Mouse (Mus musculus) gastrocnemius, postnatal 25 days (tissue): ENCODE data around the gene Olfr553. TPM values are rescaled to one million over a fixed set of nuclear protein-coding genes. Genes with fewer than 3 reads are reported as not detected.
"Not testable (repeated sequence)": the region's sequence is repeated elsewhere in the genome, so short reads cannot be mapped to it uniquely, and the experiment has no call there.

ENCODE experiments used
- DNase-seq: peaks from one replicate; pipeline ENCODE4 v3.0.0; 2022
- long read RNA-seq, 2 experiments: library from polyadenylated mRNA; stranded (forward); transcript quantifications; one replicate each; pipeline ENCODE4 v2.0.0; 2021
- total RNA-seq, 2 experiments: library from RNA; stranded (reverse); gene quantifications; 1 replicate in 1 of 2; 2 replicates in 1 of 2; pipeline ENCODE4 v1.2.3; 2021

Olfr553 gene
- not detected for total RNA-seq
- long read RNA-seq, experiment 1 = 0 reads
- long read RNA-seq, experiment 2 = 0 reads

- no peak for DNase-seq
Measured at GRCm38 (mm10) chr7:102618118-102618517, at the start of gene Olfr553. Olfr553 (minus strand) TSS chr7:102618218.

GRCm38 (mm10) chr7:102665378-102665777 lies 47.4 kb upstream of the Olfr553 start:
- no peak for DNase-seq

GRCm38 (mm10) chr7:102664599-102664998 lies 46.6 kb upstream of the Olfr553 start, which contains the start of gene Olfr556:
Olfr556 (plus strand) TSS chr7:102664899.
- DNase-seq = no peak

- no peak for DNase-seq
Measured at GRCm38 (mm10) chr7:102658523-102658922, 40.5 kb upstream of the Olfr553 start, which contains the start of gene Olfr555. Olfr555 (plus strand) TSS chr7:102658823.

DNA sequence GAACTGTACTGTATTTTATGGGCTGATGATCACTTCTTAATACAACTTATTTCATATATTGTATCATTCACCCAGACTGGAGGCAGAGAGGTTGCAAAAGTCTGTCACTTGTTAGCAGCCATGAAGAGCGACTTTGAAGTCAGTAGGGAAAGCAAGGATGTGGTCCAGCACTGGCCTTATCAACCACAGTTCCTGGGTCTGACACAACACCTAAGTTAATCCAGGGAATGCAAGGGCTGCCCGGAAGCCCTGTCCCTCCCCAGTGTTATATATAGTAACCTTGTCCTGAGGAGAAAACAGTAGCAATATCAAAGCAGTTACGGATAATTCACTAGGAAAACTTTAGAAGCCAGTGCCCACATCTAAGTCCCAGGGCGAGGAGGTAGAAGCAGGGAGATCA lies 26.9 kb upstream of the Olfr553 start:
- DNase-seq = not testable (repeated sequence)

GRCm38 (mm10) chr7:102638132-102638531 lies 20.1 kb upstream of the Olfr553 start, which contains the start of gene Olfr554:
Olfr554 (plus strand) TSS chr7:102638432.
- no peak for DNase-seq

DNA sequence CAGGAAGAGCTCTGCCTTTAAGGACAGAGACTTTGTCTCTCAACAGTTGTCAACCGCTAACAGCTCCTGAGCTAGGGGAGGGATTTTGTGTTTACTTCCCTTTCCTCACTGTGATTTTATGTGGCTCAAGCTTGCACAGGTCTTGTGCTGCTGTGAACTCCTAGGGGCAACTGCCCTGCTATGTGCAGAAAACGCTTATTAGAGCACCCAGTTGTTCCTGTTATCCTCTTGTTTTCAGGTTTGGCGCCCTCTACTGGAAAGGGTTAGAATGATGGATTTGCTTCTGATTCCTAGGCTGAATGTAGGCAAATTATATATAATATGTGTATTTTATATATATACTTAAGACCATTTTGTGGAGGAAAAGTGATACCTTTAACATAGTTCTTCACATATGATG lies 18.6 kb upstream of the Olfr553 start:
- DNase-seq = no peak

GRCm38 (mm10) chr7:102620368-102620767 lies 2.4 kb upstream of the Olfr553 start:
- DNase-seq = not testable (repeated sequence)

DNA sequence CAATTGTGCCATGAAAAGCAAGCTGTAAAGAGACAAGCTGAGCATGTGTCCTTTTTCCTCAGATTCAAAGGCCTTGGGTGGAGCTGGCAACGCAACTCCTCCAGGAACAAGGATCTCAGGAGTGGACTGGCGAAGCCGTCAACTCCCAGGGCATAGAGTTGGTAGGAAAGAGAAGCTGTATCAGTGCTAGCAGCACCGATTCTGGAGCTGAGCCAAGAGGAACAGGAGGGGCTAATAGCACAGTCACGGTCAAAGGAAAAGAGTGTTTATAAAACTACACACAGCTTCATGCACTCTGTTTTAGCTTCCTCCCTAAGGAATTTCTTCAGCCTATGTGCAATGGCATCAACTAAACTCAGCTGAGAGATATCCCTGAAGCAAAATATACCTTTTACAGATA lies 1.6 kb upstream of the Olfr553 start:
- no peak for DNase-seq

GRCm38 (mm10) chr7:102597378-102598031 lies 20.5 kb downstream of the Olfr553 start, which contains the start of gene Olfr552:
Olfr552 (plus strand) TSS chr7:102597770.
- no peak for DNase-seq

- DNase-seq = no peak
Measured at GRCm38 (mm10) chr7:102591786-102592185, 26.2 kb downstream of the Olfr553 start, which contains the start of gene Olfr551. Olfr551 (minus strand) TSS chr7:102591886.

- DNase-seq = no peak
Measured at GRCm38 (mm10) chr7:102575998-102576397, 42.0 kb downstream of the Olfr553 start.

DNA sequence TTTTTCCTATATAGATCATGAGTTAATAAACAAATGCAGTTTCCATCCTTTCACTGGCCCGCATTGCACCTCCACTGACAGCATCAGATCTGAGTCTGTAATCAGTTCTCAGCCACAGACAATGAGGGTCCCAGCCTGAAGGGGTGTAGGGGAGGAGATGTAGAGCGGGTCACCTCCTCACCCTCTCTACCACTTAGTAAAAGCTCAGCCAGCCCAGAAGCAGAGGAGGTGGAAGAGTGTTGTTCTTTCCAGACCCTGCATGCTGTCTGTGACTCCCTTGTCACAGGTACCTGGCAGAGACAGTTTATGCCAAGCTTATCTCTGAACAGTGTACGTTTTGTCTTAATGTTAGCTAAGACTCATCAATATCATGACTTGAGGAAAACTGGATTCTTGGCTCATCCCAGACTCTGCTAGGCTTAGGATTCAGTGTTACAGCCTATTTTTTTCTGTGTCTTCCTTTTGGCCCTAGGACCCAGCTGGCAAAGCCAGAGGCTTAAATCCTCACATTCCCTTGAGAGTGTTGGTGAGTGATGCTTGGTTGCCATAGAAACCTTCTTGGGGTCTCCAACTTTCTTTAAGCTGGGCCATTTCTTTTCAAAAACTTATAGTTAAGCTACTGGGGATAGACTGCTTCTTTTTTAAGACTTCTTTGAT lies 44.7 kb downstream of the Olfr553 start:
- DNase-seq = no peak

DNA sequence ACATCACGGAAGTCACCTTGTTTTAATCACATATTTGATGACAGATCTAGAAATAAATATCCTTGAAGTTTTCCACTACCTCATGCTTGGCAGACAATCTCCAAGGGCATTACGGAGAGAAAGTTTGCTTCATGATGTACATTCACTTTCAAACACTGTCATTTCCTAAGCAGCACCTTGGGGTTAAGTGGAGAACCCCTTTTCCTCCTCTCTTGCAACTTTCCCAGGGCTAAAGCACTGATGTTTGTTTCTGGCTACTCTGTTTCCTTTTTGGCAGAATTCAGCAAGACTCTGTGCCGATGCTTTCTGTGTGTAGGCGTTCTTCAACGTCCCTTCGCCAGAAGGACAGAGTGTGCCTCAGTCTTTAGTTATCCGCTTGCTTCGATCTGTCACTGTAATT lies 46.9 kb downstream of the Olfr553 start, which contains the start of gene Olfr550:
Olfr550 (plus strand) TSS at position 301 of the 400 bp plus-strand sequence.
- no peak for DNase-seq

GRCm38 (mm10) chr7:102566219-102566618 lies 51.8 kb downstream of the Olfr553 start:
- DNase-seq = no peak

DNA sequence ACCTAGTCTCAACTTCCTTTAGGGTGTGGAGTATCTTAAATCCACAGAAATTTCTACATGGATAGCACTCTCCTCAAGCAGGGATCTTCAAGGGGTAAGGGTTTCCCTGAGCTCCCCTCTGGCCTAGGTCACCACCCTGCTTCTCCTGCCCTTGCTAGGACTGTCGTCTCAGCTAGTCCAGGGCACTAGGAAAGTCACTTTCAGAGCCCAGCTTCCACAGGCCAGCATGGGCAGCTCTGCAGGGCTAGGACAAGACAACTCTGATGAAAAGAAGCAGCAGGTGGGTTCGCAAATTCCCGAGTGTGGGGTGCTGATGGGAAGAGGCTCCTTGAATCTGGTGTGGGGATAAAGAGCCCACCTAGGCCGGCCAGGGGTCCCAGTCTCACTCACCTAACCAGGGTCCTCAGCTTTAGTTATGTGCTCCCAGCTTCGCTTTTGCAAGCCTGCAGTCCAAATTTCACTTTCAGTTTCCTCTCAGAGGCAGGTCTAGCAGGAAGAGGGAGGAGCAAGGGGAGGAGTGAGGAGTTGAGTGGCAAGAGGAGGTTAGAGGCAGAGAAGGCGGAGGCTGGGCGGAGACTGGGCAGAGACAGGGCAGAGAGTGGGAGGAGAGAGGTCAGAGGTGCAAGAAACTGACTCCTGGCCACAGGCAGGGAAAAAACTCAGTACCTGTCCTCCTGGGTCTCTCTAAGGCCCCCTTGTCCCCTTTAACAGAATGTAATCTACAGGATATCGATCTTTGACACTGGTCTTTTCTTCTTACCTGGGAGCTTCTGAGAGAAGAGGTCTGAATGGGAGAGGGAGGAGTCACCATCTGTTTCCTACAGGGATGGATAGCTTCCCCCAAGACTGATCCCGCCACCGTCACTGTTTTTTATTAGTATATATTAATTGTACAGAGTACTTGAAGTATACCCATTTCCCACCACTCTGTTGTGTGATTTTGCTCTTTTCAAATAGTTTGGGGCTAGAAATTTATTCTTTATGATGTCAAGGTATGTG lies 52.7 kb downstream of the Olfr553 start, which contains the start of gene Trim21:
Trim21 (minus strand) TSS at position 488 of the 999 bp plus-strand sequence.
- DNase-seq = peak; percentile 86

Other genes starting within 250 kb of the Olfr553 start
- gene Rrm1, start 176.5 kb downstream of the Olfr553 start, total RNA-seq = 10 to 100 TPM; 12.1 to 12.6 TPM
- gene Olfr543, start 136.5 kb downstream of the Olfr553 start, total RNA-seq = not detected
- gene Olfr544, start 129.9 kb downstream of the Olfr553 start, total RNA-seq = not detected
- not detected for gene Olfr545, start 118.6 kb downstream of the Olfr553 start, total RNA-seq
- gene Olfr547, start 83.5 kb downstream of the Olfr553 start, total RNA-seq = not detected
- gene Olfr548-ps1, start 77.3 kb downstream of the Olfr553 start, total RNA-seq = not detected
- gene Olfr549, start 68.3 kb downstream of the Olfr553 start, total RNA-seq = not detected
- gene Trim21, start 52.7 kb downstream of the Olfr553 start, total RNA-seq = 1 to 10 TPM; 2.8 to 3.8 TPM
- under 1 TPM in 1 of 2 experiments, not detected in 1; 0.16 TPM for gene Olfr550, start 46.8 kb downstream of the Olfr553 start, total RNA-seq
- gene Olfr551, start 26.3 kb downstream of the Olfr553 start, total RNA-seq = not detected
- gene Olfr552, start 20.4 kb downstream of the Olfr553 start, total RNA-seq = under 1 TPM; 0.10 to 0.11 TPM
- not detected for gene Olfr554, start 20.2 kb upstream of the Olfr553 start, total RNA-seq
- gene Olfr555, start 40.6 kb upstream of the Olfr553 start, total RNA-seq = not detected
- gene Olfr556, start 46.7 kb upstream of the Olfr553 start, total RNA-seq = not detected
- gene Trim68, start 69.1 kb upstream of the Olfr553 start, total RNA-seq = 1 to 10 TPM; 4.0 to 4.1 TPM
- not detected for gene Olfr557, start 77.7 kb upstream of the Olfr553 start, total RNA-seq
- 1 to 10 TPM; 1.4 to 1.8 TPM for gene Olfr558, start 84.0 kb upstream of the Olfr553 start, total RNA-seq
- under 1 TPM in 1 of 2 experiments, not detected in 1; 0.31 TPM for gene Olfr33, start 100.9 kb upstream of the Olfr553 start, total RNA-seq
- gene Olfr559, start 109.3 kb upstream of the Olfr553 start, total RNA-seq = not detected
- gene Olfr560, start 141.1 kb upstream of the Olfr553 start, total RNA-seq = not detected
- gene Olfr78, start 141.3 kb upstream of the Olfr553 start, total RNA-seq = under 1 TPM; 0.31 to 0.56 TPM
- gene Olfr561, start 153.0 kb upstream of the Olfr553 start, total RNA-seq = not detected
- gene Olfr564, start 185.3 kb upstream of the Olfr553 start, total RNA-seq = not detected
- gene Olfr566, start 240.5 kb upstream of the Olfr553 start, total RNA-seq = not detected